Mouse (Mus musculus) heart, postnatal 0 days (tissue): ENCODE measurements at regions not wholly inside any gene's neighbourhood (a gene's known extent, or its start where the extent isn't known, plus 50 kb on each side); places are given as distances from the start of the nearest gene placed in this dataset.
A peak's percentile ranks its signal among the peaks of the same experiment; 100 is the strongest.

Source experiments
- ATAC-seq: fragments of 200-750 bp; cut with Nextera tagmentation; 2 replicates; pipeline ENCODE4 v1.8.0; 2017; ENCODE audit warnings: low read depth, moderate number of reproducible peaks, moderate library complexity; ENCODE audit not compliant: insufficient read depth
- DNase-seq: peaks from one replicate; pipeline ENCODE4 v3.0.0-alpha.2; 2016; ENCODE audit warnings: low spot score
- H3K27ac ChIP-seq: fragments of 300-500 bp; sonication (generic); 2 replicates; pipeline ENCODE4 v1.5.1; 2014; ENCODE audit warnings: low read depth, mild to moderate bottlenecking
- H3K27me3 ChIP-seq: fragments of 300-500 bp; sonication (generic); 2 replicates; pipeline ENCODE4 v1.6.1; 2014; ENCODE audit warnings: low read length, mixed read lengths; ENCODE audit not compliant: control insufficient read depth, insufficient read depth
- H3K36me3 ChIP-seq: fragments of 300-500 bp; sonication (generic); replicated peaks from 2 replicates; pipeline ENCODE4 v1.6.1; 2014; ENCODE audit warnings: low read length, mixed read lengths; ENCODE audit not compliant: control insufficient read depth, insufficient read depth
- H3K4me1 ChIP-seq: fragments of 300-500 bp; sonication (generic); 2 replicates; pipeline ENCODE4 v1.6.1; 2014; ENCODE audit warnings: antibody characterized with exemption; ENCODE audit not compliant: control insufficient read depth, insufficient read depth
- H3K4me2 ChIP-seq: fragments of 300-500 bp; sonication (generic); 2 replicates; pipeline ENCODE4 v1.6.1; 2014; ENCODE audit warnings: low read depth, mild to moderate bottlenecking, low read length, moderate library complexity
- H3K4me3 ChIP-seq: fragments of 300-500 bp; sonication (generic); 2 replicates; pipeline ENCODE4 v1.5.1; 2014; ENCODE audit warnings: low read depth, low read length
- H3K9ac ChIP-seq: fragments of 300-500 bp; sonication (generic); replicated peaks from 2 replicates; pipeline ENCODE4 v1.6.1; 2014; ENCODE audit warnings: low read depth, low read length, mixed read lengths
- H3K9me3 ChIP-seq: fragments of 300-500 bp; sonication (generic); replicated peaks from 2 replicates; pipeline ENCODE4 v1.6.1; 2016; ENCODE audit warnings: low read length; ENCODE audit not compliant: control insufficient read depth
- CTCF ChIP-seq: IDR thresholded peaks from 2 replicates; pipeline ENCODE4 v1.5.1; 2016; ENCODE audit warnings: antibody characterized with exemption, control low read depth, low read depth
- EP300 ChIP-seq: IDR thresholded peaks from 2 replicates; pipeline ENCODE4 v1.6.1; 2016; ENCODE audit warnings: antibody characterized with exemption, low read depth
- WGBS: fragments of 180-500 bp; shearing (Covaris S2); extraction: QIAGEN DNeasy Blood & Tissue Kit; methylation state at CpG from one replicate; pipeline ENCODE4 v1.1.7; 2014; 5-methylcytosine and 5-hydroxymethylcytosine counted together

- Histone ChIP-seq H3K4me1 (peaks cover 7% of the 10 kb centered on the region), H3K27me3 (no peaks in the 10 kb centered on the region), H3K9me3 (no peaks in the 10 kb centered on the region), H3K36me3 (no peaks in the 10 kb centered on the region), H3K9ac (no peak overlapping the region), H3K27ac (no peak overlapping the region), H3K4me3 (no peak overlapping the region), H3K4me2 (no peak overlapping the region)
- 86% methylated on average over 5 of the region's 5 CpGs for WGBS
- TF ChIP-seq CTCF: no peak
- TF ChIP-seq EP300: no peak
- ATAC-seq (no peak), DNase-seq (no peak)
Observed at GRCm38 (mm10) chr10:9531931-9532330, 143.1 kb downstream of the Samd5 start.

- 10% methylated on average over 7 of the region's 7 CpGs for WGBS
- Histone ChIP-seq H3K9ac (no peak overlapping the region), H3K4me1 (peaks cover 7% of the 10 kb centered on the region), H3K27ac (0 out of 2 replicates have a peak overlapping the region, but pooled peaks have one; percentile 20), H3K4me3 (no peak overlapping the region), H3K36me3 (no peaks in the 10 kb centered on the region), H3K9me3 (no peaks in the 10 kb centered on the region), H3K27me3 (no peaks in the 10 kb centered on the region), H3K4me2 (no peak overlapping the region; the same call in 1 of the 2 replicates)
- no peak for TF ChIP-seq EP300
- no peak for TF ChIP-seq CTCF
- peak; percentile 16 for DNase-seq
- ATAC-seq: no peak; the same call in 1 of the 2 replicates
Observed at GRCm38 (mm10) chr10:9529408-9529807, 145.6 kb downstream of the Samd5 start.

GRCm38 (mm10) chr10:9528066-9528465 is 146.9 kb downstream of the Samd5 start:
- Histone ChIP-seq H3K4me2 (no peak overlapping the region), H3K4me1 (peaks cover 7% of the 10 kb centered on the region), H3K27ac (no peak overlapping the region), H3K27me3 (no peaks in the 10 kb centered on the region), H3K9ac (no peak overlapping the region), H3K9me3 (no peaks in the 10 kb centered on the region), H3K36me3 (no peaks in the 10 kb centered on the region), H3K4me3 (no peak overlapping the region)
- ATAC-seq: no peak
- TF ChIP-seq CTCF: no peak
- TF ChIP-seq EP300: no peak
- DNase-seq: no peak
- 62% methylated on average over 4 of the region's 4 CpGs for WGBS

- H3K36me3 ChIP-seq: no peaks in the 10 kb centered on the region
- 49% methylated on average over 12 of the region's 12 CpGs for WGBS
- H3K9me3 ChIP-seq: no peaks in the 10 kb centered on the region
- H3K9ac ChIP-seq: no peak overlapping the region
- no peaks in the 10 kb centered on the region for H3K27me3 ChIP-seq
- no peak overlapping the region for H3K27ac ChIP-seq
- no peak overlapping the region for H3K4me3 ChIP-seq
- ATAC-seq (no peak), DNase-seq (no peak)
- H3K4me2 ChIP-seq: no peak overlapping the region
- H3K4me1 ChIP-seq: no peaks in the 10 kb centered on the region
- TF ChIP-seq EP300 (no peak), CTCF (no peak)
Observed at GRCm38 (mm10) chr10:9509764-9510390, 165.1 kb downstream of the Samd5 start.

GRCm38 (mm10) chr10:9509092-9509671 is 165.8 kb downstream of the Samd5 start:
- DNase-seq (no peak), ATAC-seq (no peak)
- Histone ChIP-seq H3K36me3 (no peaks in the 10 kb centered on the region), H3K9ac (no peak overlapping the region), H3K27me3 (no peaks in the 10 kb centered on the region), H3K4me1 (no peaks in the 10 kb centered on the region), H3K9me3 (no peaks in the 10 kb centered on the region), H3K4me2 (no peak overlapping the region), H3K27ac (no peak overlapping the region), H3K4me3 (no peak overlapping the region)
- TF ChIP-seq CTCF: no peak
- no peak for TF ChIP-seq EP300
- WGBS: 81% methylated on average over 17 of the region's 17 CpGs
